Mouse (Mus musculus) kidney, postnatal 0 days (tissue): Measurements from ENCODE around the gene Cd180. TPM values are rescaled to one million over a fixed set of nuclear protein-coding genes. Genes with fewer than 3 reads are reported as not detected.
A peak's percentile ranks its signal among the peaks of the same experiment; 100 is the strongest.
"Not testable (repeated sequence)": the region's sequence is repeated elsewhere in the genome, so short reads cannot be mapped to it uniquely, and the experiment has no call there.

ENCODE experiments used
- ATAC-seq: fragments of 200-750 bp; cut with Nextera tagmentation; replicated peaks from 2 replicates; pipeline ENCODE4 v1.8.0; 2017; ENCODE audit warnings: low read depth, moderate number of reproducible peaks, moderate TSS enrichment, moderate library complexity; ENCODE audit not compliant: low FRiP score
- DNase-seq: peaks from one replicate; pipeline ENCODE4 v3.0.0-alpha.2; 2016; ENCODE audit warnings: low spot score
- H3K27ac ChIP-seq: fragments of 300-500 bp; sonication (generic); 2 replicates; pipeline ENCODE4 v1.5.1; 2014; ENCODE audit warnings: mild to moderate bottlenecking
- H3K27me3 ChIP-seq: fragments of 300-500 bp; sonication (generic); 2 replicates; pipeline ENCODE4 v1.6.1; 2014; ENCODE audit warnings: low read length, mixed read lengths; ENCODE audit not compliant: insufficient read depth
- H3K36me3 ChIP-seq: fragments of 300-500 bp; sonication (generic); 2 replicates; pipeline ENCODE4 v1.6.1; 2014; ENCODE audit warnings: low read length, mixed read lengths; ENCODE audit not compliant: insufficient read depth
- H3K4me1 ChIP-seq: fragments of 300-500 bp; sonication (generic); replicated peaks from 2 replicates; pipeline ENCODE4 v1.6.1; 2014; ENCODE audit warnings: antibody characterized with exemption, low read length, mixed read lengths; ENCODE audit not compliant: insufficient read depth
- H3K4me2 ChIP-seq: fragments of 300-500 bp; sonication (generic); 2 replicates; pipeline ENCODE4 v1.6.1; 2014; ENCODE audit warnings: mild to moderate bottlenecking, low read length, moderate library complexity, mixed read lengths
- H3K4me3 ChIP-seq: fragments of 300-500 bp; sonication (generic); replicated peaks from 2 replicates; pipeline ENCODE4 v1.5.1; 2014; ENCODE audit warnings: low read depth, low read length
- H3K9ac ChIP-seq: fragments of 300-500 bp; sonication (generic); 2 replicates; pipeline ENCODE4 v1.6.1; 2014; ENCODE audit warnings: low read depth, low read length
- H3K9me3 ChIP-seq: fragments of 300-500 bp; sonication (generic); replicated peaks from 2 replicates; pipeline ENCODE4 v1.6.1; 2016; ENCODE audit warnings: low read length, inconsistent platforms, mixed read lengths
- CTCF ChIP-seq: IDR thresholded peaks from 2 replicates; pipeline ENCODE4 v1.5.1; 2016; ENCODE audit warnings: antibody characterized with exemption, low read depth, mild to moderate bottlenecking, moderate library complexity
- WGBS: fragments of 180-500 bp; shearing (Covaris S2); extraction: QIAGEN DNeasy Blood & Tissue Kit; methylation state at CpG from one replicate; pipeline ENCODE4 v1.1.7; 2014; 5-methylcytosine and 5-hydroxymethylcytosine counted together
- polyA plus RNA-seq: library from polyadenylated mRNA; unstranded; fragments of >200 nt; fragmentation: Nextera tagmentation; extraction: Ambion mirVana; gene quantifications from 2 replicates; pipeline ENCODE4 v1.2.1, GENCODE M21; 2015

Gene Cd180
- polyA plus RNA-seq, 1 experiment from 2014 or later, result 0.51 TPM

DNA sequence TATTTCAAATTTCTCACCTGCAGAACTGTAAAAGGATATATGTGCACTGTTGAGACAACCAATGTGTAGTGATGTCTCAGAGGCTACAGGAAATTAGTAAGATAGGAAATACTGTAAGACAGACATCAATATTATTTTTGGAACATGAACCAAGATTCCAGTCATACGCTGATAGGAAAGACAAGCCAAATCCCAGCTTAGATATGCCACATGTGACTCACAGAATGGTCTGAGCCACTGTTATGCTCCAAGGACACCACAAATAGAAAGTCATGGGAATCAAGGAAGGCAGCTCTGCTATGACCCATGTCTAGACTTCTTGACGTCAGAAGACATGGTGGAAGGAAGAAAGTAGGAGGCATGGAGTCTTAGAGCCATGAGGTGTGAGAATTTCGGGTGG lies 19.3 kb upstream of the Cd180 start:
- ATAC-seq (no peak), DNase-seq (no peak)
- Histone ChIP-seq H3K9me3 (no peaks in the 10 kb centered on the region), H3K4me3 (no peak overlapping the region), H3K27me3 (no peaks in the 10 kb centered on the region), H3K36me3 (no peaks in the 10 kb centered on the region), H3K4me1 (no peaks in the 10 kb centered on the region; the same call in 1 of the 2 replicates), H3K9ac (no peak overlapping the region), H3K27ac (no peak overlapping the region), H3K4me2 (no peak overlapping the region)
- TF ChIP-seq CTCF, result no peak
- WGBS, result 83% methylated on average over 3 of the region's 3 CpGs

DNA sequence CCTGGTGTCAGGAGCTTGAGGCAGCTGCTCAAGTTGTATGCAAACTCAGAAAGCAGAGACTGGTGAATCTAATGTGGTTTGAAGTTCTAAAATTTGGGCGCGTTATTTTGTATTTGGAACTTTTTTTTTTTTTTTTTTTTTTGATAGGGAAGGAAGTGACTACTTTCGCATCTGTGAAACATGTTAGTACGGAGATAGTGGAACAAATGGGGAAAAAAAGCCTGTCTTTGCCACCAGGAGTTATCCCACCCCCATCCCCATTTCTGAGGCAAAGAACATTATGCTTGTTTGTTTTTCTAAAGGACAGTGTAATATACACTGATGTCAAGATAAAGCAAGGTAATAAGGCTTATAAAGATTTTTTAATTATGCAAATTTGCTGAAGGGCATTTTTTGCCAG lies 15.8 kb upstream of the Cd180 start:
- not testable (repeated sequence) for DNase-seq, H3K9me3 ChIP-seq, ATAC-seq, H3K4me3 ChIP-seq, H3K4me2 ChIP-seq, H3K9ac ChIP-seq, H3K27ac ChIP-seq, H3K4me1 ChIP-seq, H3K36me3 ChIP-seq, H3K27me3 ChIP-seq
- 93% methylated on average over 4 of the region's 4 CpGs for WGBS

DNA sequence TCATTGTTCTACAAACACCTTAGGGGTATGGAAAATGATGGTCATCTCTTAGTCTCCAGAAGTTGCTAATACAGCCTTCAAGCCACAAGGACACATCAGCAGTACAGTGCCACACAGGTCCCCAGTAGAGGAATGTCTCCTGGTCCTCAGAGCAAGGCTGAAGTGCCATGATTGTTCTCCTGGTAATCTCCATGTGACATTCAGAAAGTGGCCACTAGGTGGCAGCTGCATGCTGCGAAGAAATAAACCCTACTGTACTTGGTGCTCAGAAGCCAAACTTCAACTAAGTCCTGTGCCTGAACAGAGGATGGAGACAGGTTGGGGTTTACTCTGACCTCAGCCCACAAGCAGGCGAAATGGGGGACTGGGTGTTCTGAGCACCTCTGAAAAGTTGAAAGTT lies 14.9 kb upstream of the Cd180 start:
- WGBS, result 5% methylated on average over 2 of the region's 2 CpGs
- DNase-seq, result peak; percentile 91
- no peak overlapping the region for H3K4me3 ChIP-seq

DNA sequence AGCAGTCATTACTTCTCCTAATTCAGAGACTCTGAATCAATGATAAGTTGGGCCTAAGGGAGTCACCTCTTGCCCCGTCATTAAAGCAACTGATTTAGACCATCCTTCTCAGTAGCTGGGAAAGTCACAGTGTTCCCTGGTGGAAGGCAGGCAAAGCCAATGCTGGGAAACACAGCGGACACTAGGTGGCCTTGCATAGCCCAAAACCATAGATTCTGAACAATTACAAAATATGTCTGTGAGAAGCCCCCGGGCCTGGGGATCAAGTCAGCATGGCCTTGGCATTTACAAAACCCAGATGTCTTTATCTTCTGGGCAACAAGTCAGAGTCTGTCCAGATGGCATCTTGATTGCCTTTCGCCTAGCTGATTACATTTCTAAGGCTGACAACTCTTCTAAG lies 8.5 kb upstream of the Cd180 start:
- no peaks in the 10 kb centered on the region for H3K9me3 ChIP-seq
- H3K36me3 ChIP-seq, result no peaks in the 10 kb centered on the region
- H3K4me3 ChIP-seq, result no peak overlapping the region
- H3K4me1 ChIP-seq, result no peaks in the 10 kb centered on the region
- no peak for ATAC-seq
- H3K27ac ChIP-seq, result no peak overlapping the region
- no peak overlapping the region for H3K4me2 ChIP-seq
- TF ChIP-seq CTCF, result 0 out of 2 replicates have a peak, but pooled peaks have one; percentile 24
- no peak for DNase-seq
- H3K9ac ChIP-seq, result no peak overlapping the region
- WGBS, result 90% methylated on average over 4 of the region's 4 CpGs
- H3K27me3 ChIP-seq, result no peaks in the 10 kb centered on the region

More for the DNA sequence above, 14.9 kb upstream of the Cd180 start:
- H3K4me2 ChIP-seq, result no peak overlapping the region
- peak; percentile 69; the same call in 1 of the 2 replicates for ATAC-seq
- H3K36me3 ChIP-seq, result no peaks in the 10 kb centered on the region
- H3K4me1 ChIP-seq, result no peaks in the 10 kb centered on the region
- H3K9me3 ChIP-seq, result no peaks in the 10 kb centered on the region
- peak; percentile 99 for TF ChIP-seq CTCF
- no peak overlapping the region for H3K9ac ChIP-seq
- no peaks in the 10 kb centered on the region for H3K27me3 ChIP-seq
- no peak overlapping the region for H3K27ac ChIP-seq

DNA sequence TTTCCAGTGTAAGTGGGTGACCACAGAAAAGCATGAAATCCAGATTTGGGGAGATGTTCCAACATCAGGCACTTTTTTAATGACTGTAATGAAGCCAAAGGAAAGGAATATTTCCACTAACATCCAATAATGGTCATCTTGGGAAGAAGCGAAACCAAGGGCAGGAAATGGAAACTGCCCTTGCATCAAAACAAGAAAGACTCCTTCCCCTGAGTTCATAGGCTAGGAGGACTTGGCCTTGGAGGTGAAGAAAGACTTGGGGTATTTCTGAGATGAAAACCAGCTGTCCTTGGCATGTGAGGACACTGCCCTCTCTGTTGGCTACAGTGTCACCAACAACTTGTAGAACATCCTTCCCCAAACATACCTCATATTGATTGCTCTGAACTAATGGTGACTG lies 5.2 kb upstream of the Cd180 start:
- TF ChIP-seq CTCF, result no peak
- Histone ChIP-seq H3K4me2 (no peak overlapping the region), H3K27me3 (no peaks in the 10 kb centered on the region), H3K4me1 (no peaks in the 10 kb centered on the region), H3K9me3 (no peaks in the 10 kb centered on the region), H3K9ac (no peak overlapping the region), H3K27ac (no peak overlapping the region), H3K4me3 (no peak overlapping the region), H3K36me3 (no peaks in the 10 kb centered on the region)
- no peak for ATAC-seq
- DNase-seq, result no peak
- WGBS, result 96% methylated on average over 1 of the region's 1 CpGs

DNA sequence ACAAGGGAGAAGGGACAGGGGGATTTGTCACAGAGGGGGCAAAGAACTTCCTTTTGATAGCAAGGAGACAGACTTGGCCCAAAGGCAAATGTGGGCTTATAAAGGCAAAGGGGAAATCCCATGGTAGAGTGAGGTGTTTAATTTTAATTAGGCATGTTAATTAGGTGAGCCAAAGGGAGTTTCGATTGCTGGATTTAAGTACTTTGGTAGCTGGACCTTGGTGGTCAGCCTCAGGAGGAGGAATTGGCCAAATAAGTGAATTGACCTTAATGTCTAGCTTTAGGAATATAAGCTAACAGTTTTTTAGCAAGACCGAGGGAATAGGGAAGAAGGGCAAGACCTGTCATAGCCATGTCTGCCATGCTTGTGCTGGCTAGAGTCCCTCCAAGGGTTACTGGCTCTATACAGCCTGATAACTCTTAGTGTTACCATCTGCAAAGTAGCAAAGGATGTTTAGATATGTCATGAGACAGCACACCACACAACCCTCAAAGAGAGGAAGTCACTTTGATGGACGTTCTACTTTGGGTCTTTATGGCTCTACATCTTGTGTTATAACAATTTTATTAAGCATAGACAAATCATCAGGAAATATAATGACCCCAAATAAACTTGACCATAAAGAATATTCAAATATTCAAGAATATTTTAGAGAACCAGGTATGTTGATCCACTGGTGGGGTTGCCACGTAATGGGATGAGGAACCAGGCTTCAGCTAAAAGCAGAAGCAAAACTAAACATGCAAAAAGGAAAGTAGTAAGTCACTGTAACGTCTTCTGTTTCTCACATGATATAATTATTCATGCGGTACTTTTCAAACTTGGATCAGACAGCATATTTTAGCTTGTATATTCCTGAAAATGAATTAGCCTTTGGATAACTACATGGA lies 3.9 kb upstream of the Cd180 start:
- Histone ChIP-seq H3K27me3 (no peaks in the 10 kb centered on the region), H3K4me3 (no peak overlapping the region), H3K27ac (no peak overlapping the region), H3K36me3 (no peaks in the 10 kb centered on the region), H3K4me1 (no peaks in the 10 kb centered on the region), H3K4me2 (no peak overlapping the region), H3K9ac (no peak overlapping the region), H3K9me3 (no peaks in the 10 kb centered on the region)
- WGBS, result 80% methylated on average over 6 of the region's 6 CpGs
- no peak for TF ChIP-seq CTCF
- DNase-seq, result no peak
- ATAC-seq, result no peak
